Mouse (Mus musculus): ENCODE data around the gene Traf3ip1. TPM values are rescaled to one million over a fixed set of nuclear protein-coding genes. Genes with fewer than 3 reads are reported as not detected.
A peak's percentile ranks its signal among the peaks of the same experiment; 100 is the strongest.

The Traf3ip1 gene
- polyA plus RNA-seq, 1 experiment from 2014 or later, result 3.8 TPM

DNA sequence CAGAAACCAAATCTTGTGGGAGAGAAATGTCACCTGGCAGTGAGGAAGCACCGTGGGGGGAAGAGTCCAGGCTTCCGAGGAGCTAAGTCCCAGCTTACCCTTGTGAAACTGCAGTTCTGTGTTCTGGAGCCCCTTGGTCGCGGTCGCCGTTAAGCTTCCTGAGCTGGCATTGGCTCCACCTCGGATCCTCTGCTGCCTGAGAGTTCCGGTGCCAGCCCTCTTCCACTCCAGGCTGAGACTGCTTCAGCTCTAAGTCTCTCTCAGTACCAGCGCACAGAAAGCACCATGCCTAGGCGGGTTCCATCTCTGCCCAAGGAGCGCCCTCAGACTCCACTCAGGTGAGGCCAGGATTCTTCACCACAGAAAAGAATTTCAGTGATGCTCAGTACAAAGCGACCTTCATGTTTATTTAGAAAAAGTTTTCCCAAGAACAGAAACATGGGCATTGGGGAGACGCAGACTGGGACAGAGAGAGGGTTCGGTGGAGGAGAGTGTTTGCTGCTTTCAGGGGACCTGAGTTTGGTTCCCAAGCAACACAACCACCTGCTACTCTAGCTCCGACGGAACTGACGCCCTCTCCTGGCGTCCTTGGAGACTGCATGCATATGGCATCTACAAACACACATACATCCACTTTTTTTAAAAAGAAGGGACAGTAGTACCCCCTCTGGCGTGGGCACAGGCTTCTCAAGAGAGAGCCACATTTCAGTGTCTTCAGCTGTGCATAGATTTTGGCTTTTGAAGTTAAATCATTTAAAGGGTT lies 39.7 kb downstream of the Traf3ip1 start:
- 65% methylated on average over 19 of the region's 19 CpGs for WGBS
- H3K9me3 ChIP-seq, result no peaks in the 10 kb centered on the region
- no peaks in the 10 kb centered on the region; the same call in 1 of the 2 replicates for H3K36me3 ChIP-seq
- peak overlapping the region; percentile 24; the same call in 1 of the 2 replicates for H3K4me2 ChIP-seq
- H3K27ac ChIP-seq (replicated peaks), result peak overlapping the region; percentile 6; the same call in 1 of the 2 replicates
- H3K4me1 ChIP-seq, result peaks cover 12% of the 10 kb centered on the region
- no peak for ATAC-seq (ENCODE audit: extremely low read depth, insufficient number of reproducible peaks, low FRiP score, low TSS enrichment)
- no peak overlapping the region for H3K9ac ChIP-seq
- H3K27me3 ChIP-seq (replicated peaks), result peaks cover 25% of the 10 kb centered on the region
- H3K4me3 ChIP-seq, result no peak overlapping the region

GRCm38 (mm10) chr1:91537786-91538569 lies 43.5 kb downstream of the Traf3ip1 start:
- ATAC-seq (ENCODE audit: extremely low read depth, insufficient number of reproducible peaks, low FRiP score, low TSS enrichment), result no peak
- 24% methylated on average over 22 of the region's 22 CpGs for WGBS
- Histone ChIP-seq H3K9ac (no peak overlapping the region), H3K36me3 (no peaks in the 10 kb centered on the region), H3K27me3 (replicated peaks) (peaks cover 31% of the 10 kb centered on the region), H3K4me2 (peak overlapping the region; percentile 94; the same call in 1 of the 2 replicates), H3K4me3 (no peak overlapping the region), H3K27ac (replicated peaks) (no peak overlapping the region), H3K4me1 (peaks cover 30% of the 10 kb centered on the region), H3K9me3 (no peaks in the 10 kb centered on the region)

DNA sequence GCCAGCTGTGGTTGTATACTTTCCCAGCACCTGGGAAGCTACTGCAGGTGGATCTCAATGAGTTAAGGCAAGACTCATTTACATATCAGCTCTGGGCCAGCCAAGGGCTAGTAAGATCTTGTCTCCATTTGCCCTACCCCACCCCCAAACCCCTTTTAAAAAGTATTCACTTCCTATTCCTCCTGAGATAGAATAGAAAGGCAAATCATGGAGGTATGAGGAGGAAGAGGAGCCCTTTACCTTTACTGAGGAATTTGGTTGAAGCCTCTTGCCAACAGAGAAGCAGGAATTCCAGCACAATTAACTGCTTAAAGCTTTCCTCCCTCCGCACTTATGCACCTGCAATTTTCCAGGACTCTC lies 44.1 kb downstream of the Traf3ip1 start:
- Histone ChIP-seq H3K4me2 (peak overlapping the region; percentile 94; the same call in 1 of the 2 replicates), H3K36me3 (no peaks in the 10 kb centered on the region), H3K27ac (replicated peaks) (no peak overlapping the region; the same call in 1 of the 2 replicates), H3K4me1 (peaks cover 30% of the 10 kb centered on the region), H3K4me3 (no peak overlapping the region), H3K27me3 (replicated peaks) (peaks cover 31% of the 10 kb centered on the region), H3K9me3 (no peaks in the 10 kb centered on the region), H3K9ac (no peak overlapping the region)
- WGBS, result 50% methylated on average over 1 of the region's 1 CpGs
- no peak for ATAC-seq (ENCODE audit: extremely low read depth, insufficient number of reproducible peaks, low FRiP score, low TSS enrichment)

DNA sequence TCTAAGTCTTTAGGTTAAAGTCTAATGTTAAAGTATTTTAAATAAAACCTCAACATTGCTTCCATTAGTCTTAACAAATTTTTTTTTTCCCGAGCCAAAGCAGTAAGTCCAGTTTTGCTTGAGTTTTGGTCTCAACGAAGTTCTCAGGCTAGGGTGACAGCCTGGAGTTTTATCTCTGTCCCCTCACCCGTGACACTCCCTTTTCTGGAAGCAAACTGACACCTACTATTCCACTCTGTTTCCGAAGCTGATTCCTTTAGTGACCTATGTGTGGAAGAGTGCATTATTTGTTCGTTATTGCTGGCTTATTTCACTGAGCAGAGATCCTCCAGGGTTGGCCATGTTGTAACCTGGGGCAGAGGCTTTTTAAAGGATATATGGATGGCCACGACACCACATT lies 44.8 kb downstream of the Traf3ip1 start:
- H3K4me1 ChIP-seq, result peaks cover 26% of the 10 kb centered on the region
- H3K27ac ChIP-seq (replicated peaks), result peak overlapping the region; percentile 75
- peak overlapping the region; percentile 80 for H3K4me3 ChIP-seq
- H3K4me2 ChIP-seq, result peak overlapping the region; percentile 94
- peaks cover 3% of the 10 kb centered on the region; the same call in 1 of the 2 replicates for H3K36me3 ChIP-seq
- WGBS, result 22% methylated on average over 6 of the region's 6 CpGs
- H3K9ac ChIP-seq, result peak overlapping the region; percentile 77
- H3K9me3 ChIP-seq, result no peaks in the 10 kb centered on the region
- H3K27me3 ChIP-seq (replicated peaks), result peaks cover 31% of the 10 kb centered on the region
- ATAC-seq (ENCODE audit: extremely low read depth, insufficient number of reproducible peaks, low FRiP score, low TSS enrichment), result no peak

DNA sequence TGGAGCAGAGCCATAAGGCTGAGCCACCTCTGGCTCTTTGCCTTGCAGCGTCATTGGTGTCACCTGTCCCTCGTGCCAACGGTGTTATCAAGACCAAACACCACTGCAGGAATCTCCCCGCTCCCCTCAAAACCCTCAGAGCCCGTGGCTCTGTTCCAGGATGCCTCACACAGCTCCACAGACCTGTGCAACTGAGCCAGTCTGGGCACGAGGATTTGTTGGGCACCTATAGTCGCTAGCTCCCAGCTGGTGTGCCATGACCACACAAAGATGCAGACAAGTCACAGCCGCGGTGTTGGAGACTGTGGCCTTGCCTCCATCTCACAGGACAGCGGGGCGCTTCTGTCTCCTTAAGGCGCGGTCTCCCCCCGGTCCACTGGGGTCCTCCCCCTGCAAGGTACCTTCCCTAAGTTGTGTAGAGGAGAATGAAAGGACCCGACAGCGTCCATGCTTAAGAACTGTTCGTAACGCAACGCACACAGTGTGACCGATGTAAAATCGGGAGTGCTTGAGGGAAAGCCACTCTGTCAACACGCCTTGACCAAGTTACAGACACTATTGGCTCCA lies 45.3 kb downstream of the Traf3ip1 start:
- peaks cover 31% of the 10 kb centered on the region for H3K27me3 ChIP-seq (replicated peaks)
- 1% methylated on average over 22 of the region's 22 CpGs for WGBS
- H3K4me2 ChIP-seq, result peak overlapping the region; percentile 94
- no peaks in the 10 kb centered on the region for H3K9me3 ChIP-seq
- H3K9ac ChIP-seq, result peak overlapping the region; percentile 77
- H3K27ac ChIP-seq (replicated peaks), result peak overlapping the region; percentile 75
- peak overlapping the region; percentile 80 for H3K4me3 ChIP-seq
- 0 out of 2 replicates have a peak, but pooled peaks have one; percentile 8 for ATAC-seq (ENCODE audit: extremely low read depth, insufficient number of reproducible peaks, low FRiP score, low TSS enrichment)
- peaks cover 26% of the 10 kb centered on the region for H3K4me1 ChIP-seq
- peaks cover 9% of the 10 kb centered on the region for H3K36me3 ChIP-seq

GRCm38 (mm10) chr1:91540271-91540826 lies 45.9 kb downstream of the Traf3ip1 start, which contains the start of gene Asb1:
Gene Asb1 (plus strand): TSS chr1:91540544.
- Histone ChIP-seq H3K27ac (replicated peaks) (peak within 1 kb of the TSS; percentile 75), H3K9ac (peak within 1 kb of the TSS; percentile 92), H3K4me3 (peak within 1 kb of the TSS; percentile 80), H3K36me3 (peaks cover 14% of the 10 kb centered on the region), H3K27me3 (replicated peaks) (peaks cover 31% of the 10 kb centered on the region), H3K9me3 (no peaks in the 10 kb centered on the region), H3K4me2 (peak within 1 kb of the TSS; percentile 94), H3K4me1 (peaks cover 26% of the 10 kb centered on the region)
- under 1% methylated on average over 41 of the region's 41 CpGs for WGBS
- ATAC-seq (ENCODE audit: extremely low read depth, insufficient number of reproducible peaks, low FRiP score, low TSS enrichment), result peak; percentile 91

DNA sequence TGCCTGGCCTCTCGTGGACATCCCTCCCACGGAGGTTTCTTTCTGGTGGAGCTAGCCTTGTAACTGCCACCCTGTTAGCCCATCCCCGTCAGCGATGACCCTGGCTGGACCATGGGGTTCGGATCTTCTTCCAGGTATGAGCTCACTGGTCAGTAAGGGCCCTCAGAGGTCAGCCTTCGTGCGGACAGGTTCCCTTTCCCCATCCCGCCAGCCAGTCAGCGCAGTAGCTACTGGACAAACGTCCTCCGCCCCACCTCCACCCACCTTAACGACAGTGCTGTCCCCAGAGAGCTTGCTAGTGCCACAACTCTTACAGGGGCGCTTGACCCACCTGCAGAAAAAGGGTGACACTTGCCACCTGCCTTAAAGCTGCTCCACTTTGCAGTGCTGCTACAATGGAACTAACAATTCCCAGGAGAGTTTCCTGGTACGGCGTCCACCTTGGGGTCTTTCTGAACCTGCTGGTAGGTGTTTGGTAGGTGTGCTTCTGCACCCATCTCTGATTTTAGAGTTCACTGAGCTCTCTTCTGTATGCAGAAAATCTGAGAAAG lies 46.7 kb downstream of the Traf3ip1 start:
- peak overlapping the region; percentile 75 for H3K27ac ChIP-seq (replicated peaks)
- 11% methylated on average over 15 of the region's 15 CpGs for WGBS
- ATAC-seq (ENCODE audit: extremely low read depth, insufficient number of reproducible peaks, low FRiP score, low TSS enrichment), result no peak

GRCm38 (mm10) chr1:91543974-91544373 lies 49.5 kb downstream of the Traf3ip1 start:
- peak overlapping the region; percentile 51 for H3K4me2 ChIP-seq
- H3K9ac ChIP-seq, result no peak overlapping the region
- WGBS, result 45% methylated on average over 4 of the region's 4 CpGs
- peaks cover 50% of the 10 kb centered on the region for H3K36me3 ChIP-seq
- H3K27me3 ChIP-seq (replicated peaks), result peaks cover 8% of the 10 kb centered on the region
- ATAC-seq (ENCODE audit: extremely low read depth, insufficient number of reproducible peaks, low FRiP score, low TSS enrichment), result no peak
- H3K4me1 ChIP-seq, result peaks cover 26% of the 10 kb centered on the region
- H3K27ac ChIP-seq (replicated peaks), result peak overlapping the region; percentile 63
- no peaks in the 10 kb centered on the region for H3K9me3 ChIP-seq
- H3K4me3 ChIP-seq, result peak overlapping the region; percentile 30

More for the DNA sequence above, 46.7 kb downstream of the Traf3ip1 start:
- H3K9me3 ChIP-seq, result no peaks in the 10 kb centered on the region
- H3K9ac ChIP-seq, result peak overlapping the region; percentile 92
- peak overlapping the region; percentile 94 for H3K4me2 ChIP-seq
- H3K27me3 ChIP-seq (replicated peaks), result peaks cover 29% of the 10 kb centered on the region
- peak overlapping the region; percentile 80 for H3K4me3 ChIP-seq
- peaks cover 26% of the 10 kb centered on the region for H3K4me1 ChIP-seq
- peaks cover 22% of the 10 kb centered on the region for H3K36me3 ChIP-seq

GRCm38 (mm10) chr1:91545226-91545625 lies 50.8 kb downstream of the Traf3ip1 start:
- H3K9me3 ChIP-seq, result no peaks in the 10 kb centered on the region
- ATAC-seq (ENCODE audit: extremely low read depth, insufficient number of reproducible peaks, low FRiP score, low TSS enrichment), result no peak
- no peak overlapping the region for H3K9ac ChIP-seq
- H3K27me3 ChIP-seq (replicated peaks), result no peaks in the 10 kb centered on the region
- peaks cover 52% of the 10 kb centered on the region for H3K36me3 ChIP-seq
- peak overlapping the region; percentile 63 for H3K27ac ChIP-seq (replicated peaks)
- peak overlapping the region; percentile 51 for H3K4me2 ChIP-seq
- 71% methylated on average over 1 of the region's 1 CpGs for WGBS
- peak overlapping the region; percentile 11 for H3K4me3 ChIP-seq
- H3K4me1 ChIP-seq, result peaks cover 17% of the 10 kb centered on the region

GRCm38 (mm10) chr1:91547567-91547966 lies 53.1 kb downstream of the Traf3ip1 start:
- peaks cover 61% of the 10 kb centered on the region for H3K36me3 ChIP-seq
- WGBS, result 96% methylated on average over 5 of the region's 5 CpGs
- peak overlapping the region; percentile 51 for H3K4me2 ChIP-seq

More at GRCm38 (mm10) chr1:91547567-91547966, 53.1 kb downstream of the Traf3ip1 start:
- Histone ChIP-seq H3K9ac (no peak overlapping the region), H3K27me3 (replicated peaks) (no peaks in the 10 kb centered on the region), H3K4me1 (peaks cover 5% of the 10 kb centered on the region; the same call in 1 of the 2 replicates), H3K9me3 (no peaks in the 10 kb centered on the region), H3K4me3 (no peak overlapping the region), H3K27ac (replicated peaks) (no peak overlapping the region)
- no peak for ATAC-seq (ENCODE audit: extremely low read depth, insufficient number of reproducible peaks, low FRiP score, low TSS enrichment)
